Mouse (Mus musculus): ENCODE measurements around the gene Rab34. TPM values are rescaled to one million over a fixed set of nuclear protein-coding genes. Genes with fewer than 3 reads are reported as not detected.

The Rab34 gene
- polyA plus RNA-seq, 1 experiment from 2014 or later = 147 TPM

DNA sequence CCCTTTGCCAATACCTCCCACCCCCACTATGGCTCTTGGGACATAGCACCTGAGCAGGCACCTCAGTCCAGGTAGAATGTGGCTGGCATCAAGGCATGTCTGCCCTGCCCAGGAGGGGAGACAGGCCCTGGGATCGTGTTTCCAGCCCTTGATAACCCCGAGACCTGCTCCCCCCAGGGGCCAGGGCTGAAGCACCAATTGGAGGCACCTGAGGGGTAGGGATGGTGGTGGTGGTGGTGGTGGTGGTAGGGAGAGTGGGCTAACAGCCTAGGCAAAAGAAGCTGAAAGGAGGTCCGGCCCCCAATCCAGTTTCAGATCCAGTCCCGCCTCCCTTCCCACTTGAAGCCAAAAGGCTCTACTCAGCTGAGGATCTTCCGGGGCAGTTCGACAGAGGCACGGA lies 28.7 kb upstream of the Rab34 start:
- no peak for ATAC-seq (ENCODE audit: borderline replicate concordance, extremely low read depth, low FRiP score, low TSS enrichment)
- 53% methylated on average over 7 of the region's 7 CpGs for WGBS
- H3K9ac ChIP-seq = no peak overlapping the region
- peaks cover 47% of the 10 kb centered on the region for H3K4me1 ChIP-seq
- H3K9me3 ChIP-seq = no peaks in the 10 kb centered on the region
- H3K36me3 ChIP-seq = peaks cover 67% of the 10 kb centered on the region
- H3K27me3 ChIP-seq = no peaks in the 10 kb centered on the region
- H3K27ac ChIP-seq = peak overlapping the region; percentile 51; the same call in 1 of the 2 replicates
- H3K4me2 ChIP-seq = no peak overlapping the region
- no peak overlapping the region for H3K4me3 ChIP-seq

DNA sequence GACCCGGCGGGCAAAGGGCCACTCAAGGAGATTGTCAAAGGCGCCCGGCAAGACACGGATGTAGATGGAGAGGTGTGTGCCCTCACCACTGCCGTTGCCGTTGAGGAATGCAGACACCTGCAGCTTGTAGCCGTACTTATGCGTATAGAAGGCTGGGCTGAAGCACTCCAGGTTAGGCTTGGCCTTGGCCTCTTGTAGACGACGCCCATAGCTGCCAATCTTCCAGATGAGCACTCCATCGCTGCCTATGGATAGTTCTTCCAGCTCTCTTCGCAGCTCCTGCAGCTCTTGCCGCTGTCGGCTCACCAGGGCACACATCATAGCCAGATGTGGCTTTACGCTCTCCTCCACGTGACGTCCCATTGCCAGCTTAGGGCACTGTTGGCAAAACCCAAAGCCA lies 28.1 kb upstream of the Rab34 start:
- peaks cover 43% of the 10 kb centered on the region for H3K4me1 ChIP-seq
- WGBS = 67% methylated on average over 18 of the region's 18 CpGs
- no peak for ATAC-seq (ENCODE audit: borderline replicate concordance, extremely low read depth, low FRiP score, low TSS enrichment)
- H3K4me3 ChIP-seq = no peak overlapping the region
- H3K27ac ChIP-seq = no peak overlapping the region
- H3K9me3 ChIP-seq = no peaks in the 10 kb centered on the region
- H3K9ac ChIP-seq = no peak overlapping the region
- H3K27me3 ChIP-seq = no peaks in the 10 kb centered on the region
- H3K4me2 ChIP-seq = no peak overlapping the region
- H3K36me3 ChIP-seq = peaks cover 62% of the 10 kb centered on the region

GRCm38 (mm10) chr11:78160675-78161074 lies 27.6 kb upstream of the Rab34 start:
- 85% methylated on average over 3 of the region's 3 CpGs for WGBS
- ATAC-seq (ENCODE audit: borderline replicate concordance, extremely low read depth, low FRiP score, low TSS enrichment) = no peak
- peaks cover 57% of the 10 kb centered on the region for H3K36me3 ChIP-seq
- H3K9me3 ChIP-seq = no peaks in the 10 kb centered on the region
- no peak overlapping the region for H3K4me2 ChIP-seq
- H3K4me1 ChIP-seq = peaks cover 43% of the 10 kb centered on the region
- H3K4me3 ChIP-seq = no peak overlapping the region
- H3K9ac ChIP-seq = no peak overlapping the region
- H3K27me3 ChIP-seq = no peaks in the 10 kb centered on the region
- no peak overlapping the region for H3K27ac ChIP-seq

- peaks cover 52% of the 10 kb centered on the region for H3K36me3 ChIP-seq
- no peak overlapping the region for H3K9ac ChIP-seq
- H3K27ac ChIP-seq = no peak overlapping the region
- no peaks in the 10 kb centered on the region for H3K27me3 ChIP-seq
- H3K4me1 ChIP-seq = peaks cover 48% of the 10 kb centered on the region
- no peak overlapping the region for H3K4me3 ChIP-seq
- no peaks in the 10 kb centered on the region for H3K9me3 ChIP-seq
- 82% methylated on average over 14 of the region's 14 CpGs for WGBS
- no peak overlapping the region for H3K4me2 ChIP-seq
- ATAC-seq (ENCODE audit: borderline replicate concordance, extremely low read depth, low FRiP score, low TSS enrichment) = no peak
These were observed 27.1 kb upstream of the Rab34 start for GRCm38 (mm10) chr11:78161169-78161568.

DNA sequence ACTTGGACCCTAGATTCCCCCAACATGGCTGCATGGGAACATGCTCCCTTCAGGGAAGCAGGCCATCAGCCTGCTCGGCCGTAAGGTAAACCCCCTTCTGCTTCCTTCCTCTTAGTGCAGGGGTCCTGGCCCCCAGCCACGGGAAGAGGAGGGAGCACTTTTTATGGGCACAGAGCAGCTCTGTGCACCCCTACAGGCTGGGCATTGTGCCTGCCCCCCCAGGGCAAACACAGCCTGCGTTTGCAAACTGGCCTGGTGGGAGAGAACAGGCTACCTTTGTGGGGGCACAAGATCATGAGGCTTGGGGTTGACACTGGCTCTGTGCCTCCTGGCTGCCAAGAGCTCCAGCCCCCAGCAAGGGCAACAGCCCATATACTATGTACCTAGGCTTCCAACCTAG lies 26.3 kb upstream of the Rab34 start:
- Histone ChIP-seq H3K4me2 (peak overlapping the region; percentile 76), H3K36me3 (peaks cover 46% of the 10 kb centered on the region), H3K27ac (peak overlapping the region; percentile 98; the same call in 1 of the 2 replicates), H3K27me3 (no peaks in the 10 kb centered on the region), H3K9ac (0 out of 2 replicates have a peak overlapping the region, but pooled peaks have one; percentile 3), H3K4me1 (peaks cover 55% of the 10 kb centered on the region), H3K4me3 (peak overlapping the region; percentile 81; the same call in 1 of the 2 replicates), H3K9me3 (no peaks in the 10 kb centered on the region)
- ATAC-seq (ENCODE audit: borderline replicate concordance, extremely low read depth, low FRiP score, low TSS enrichment) = no peak
- 44% methylated on average over 4 of the region's 4 CpGs for WGBS

GRCm38 (mm10) chr11:78162504-78162903 lies 25.7 kb upstream of the Rab34 start:
- H3K27me3 ChIP-seq = no peaks in the 10 kb centered on the region
- H3K4me2 ChIP-seq = peak overlapping the region; percentile 76
- peaks cover 55% of the 10 kb centered on the region for H3K4me1 ChIP-seq
- H3K9me3 ChIP-seq = no peaks in the 10 kb centered on the region
- WGBS = 40% methylated on average over 6 of the region's 6 CpGs
- H3K4me3 ChIP-seq = peak overlapping the region; percentile 81
- H3K9ac ChIP-seq = peak overlapping the region; percentile 98; the same call in 1 of the 2 replicates
- H3K36me3 ChIP-seq = peaks cover 41% of the 10 kb centered on the region
- H3K27ac ChIP-seq = peak overlapping the region; percentile 98
- ATAC-seq (ENCODE audit: borderline replicate concordance, extremely low read depth, low FRiP score, low TSS enrichment) = no peak

- Histone ChIP-seq H3K9me3 (no peaks in the 10 kb centered on the region), H3K27ac (peak overlapping the region; percentile 98), H3K4me3 (peak overlapping the region; percentile 81), H3K36me3 (peaks cover 36% of the 10 kb centered on the region), H3K9ac (peak overlapping the region; percentile 98), H3K27me3 (no peaks in the 10 kb centered on the region), H3K4me1 (peaks cover 55% of the 10 kb centered on the region), H3K4me2 (peak overlapping the region; percentile 76)
- no peak for ATAC-seq (ENCODE audit: borderline replicate concordance, extremely low read depth, low FRiP score, low TSS enrichment)
- WGBS = 58% methylated on average over 2 of the region's 2 CpGs
These were observed 25.2 kb upstream of the Rab34 start for GRCm38 (mm10) chr11:78163045-78163444.

DNA sequence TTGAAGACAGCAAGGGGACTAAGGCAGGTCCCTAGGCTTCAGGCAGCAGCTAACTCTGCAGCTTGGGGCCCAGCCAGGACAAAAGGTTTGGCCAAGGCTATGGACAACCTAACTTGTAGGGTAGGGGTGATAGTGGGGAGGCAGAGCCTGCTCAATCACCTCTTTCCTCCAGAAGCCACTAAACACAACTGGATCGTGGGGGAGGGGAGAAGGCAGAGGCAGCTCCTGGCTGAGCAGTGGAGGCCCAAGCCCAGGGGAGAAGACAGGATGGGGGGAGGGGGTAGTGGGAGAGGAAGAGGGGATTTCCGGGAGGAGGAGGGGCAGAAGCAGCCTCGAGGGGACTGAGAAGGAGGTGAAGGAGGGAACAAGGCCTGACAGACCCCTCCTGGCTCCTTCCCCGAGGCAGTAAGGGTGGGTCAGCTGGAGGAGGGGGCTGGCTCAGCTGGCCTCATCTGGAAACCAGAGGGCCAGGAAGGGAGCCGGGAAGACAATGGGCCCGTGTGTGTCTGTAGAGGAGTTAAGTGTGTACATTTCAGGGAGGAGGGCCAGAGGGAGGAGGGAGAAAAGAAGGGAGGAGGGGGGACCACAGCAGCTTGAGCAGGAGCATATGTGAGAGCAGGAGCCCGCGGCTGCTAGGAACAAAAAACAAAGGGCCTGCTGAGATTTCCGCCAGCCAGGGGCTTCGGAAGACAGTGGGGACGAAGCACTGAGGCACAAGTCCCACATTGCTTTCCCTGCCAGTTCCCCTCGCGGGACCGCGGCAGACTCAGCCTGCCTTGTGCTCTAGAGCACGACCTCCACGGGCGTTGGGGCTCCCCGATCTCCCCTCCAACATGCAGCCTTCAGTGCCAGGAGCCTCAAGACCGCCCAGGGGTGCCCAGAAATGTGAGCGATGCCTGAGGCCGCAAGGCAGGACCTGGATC lies 24.3 kb upstream of the Rab34 start:
- Histone ChIP-seq H3K4me2 (peak overlapping the region; percentile 76), H3K4me3 (peak overlapping the region; percentile 81), H3K9me3 (no peaks in the 10 kb centered on the region), H3K27me3 (no peaks in the 10 kb centered on the region), H3K27ac (peak overlapping the region; percentile 98), H3K4me1 (peaks cover 55% of the 10 kb centered on the region), H3K36me3 (peaks cover 27% of the 10 kb centered on the region), H3K9ac (peak overlapping the region; percentile 98)
- WGBS = 1% methylated on average over 22 of the region's 22 CpGs
- peak; percentile 61 for ATAC-seq (ENCODE audit: borderline replicate concordance, extremely low read depth, low FRiP score, low TSS enrichment)

GRCm38 (mm10) chr11:78164604-78164923 lies 23.7 kb upstream of the Rab34 start:
- Histone ChIP-seq H3K36me3 (peaks cover 24% of the 10 kb centered on the region), H3K4me3 (peak overlapping the region; percentile 81), H3K27ac (peak overlapping the region; percentile 98), H3K9me3 (no peaks in the 10 kb centered on the region), H3K9ac (peak overlapping the region; percentile 98), H3K4me2 (peak overlapping the region; percentile 76), H3K4me1 (peaks cover 53% of the 10 kb centered on the region), H3K27me3 (no peaks in the 10 kb centered on the region)
- under 1% methylated on average over 14 of the region's 14 CpGs for WGBS
- no peak for ATAC-seq (ENCODE audit: borderline replicate concordance, extremely low read depth, low FRiP score, low TSS enrichment)

- H3K4me2 ChIP-seq = peak within 1 kb of the TSS; percentile 76
- H3K4me1 ChIP-seq = peaks cover 47% of the 10 kb centered on the region
- WGBS = under 1% methylated on average over 78 of the region's 78 CpGs
- H3K36me3 ChIP-seq = peaks cover 18% of the 10 kb centered on the region
- peak; percentile 82 for ATAC-seq (ENCODE audit: borderline replicate concordance, extremely low read depth, low FRiP score, low TSS enrichment)
- H3K9ac ChIP-seq = peak within 1 kb of the TSS; percentile 98
- no peaks in the 10 kb centered on the region for H3K9me3 ChIP-seq
- H3K4me3 ChIP-seq = peak within 1 kb of the TSS; percentile 81
- peak within 1 kb of the TSS; percentile 98 for H3K27ac ChIP-seq
- H3K27me3 ChIP-seq = no peaks in the 10 kb centered on the region
These were observed 23.1 kb upstream of the Rab34 start, which contains the start of gene Traf4 for GRCm38 (mm10) chr11:78164924-78165760. Gene Traf4 (minus strand): TSS chr11:78165589.

GRCm38 (mm10) chr11:78165761-78166109 lies 22.5 kb upstream of the Rab34 start:
- H3K36me3 ChIP-seq = peaks cover 12% of the 10 kb centered on the region; the same call in 1 of the 2 replicates
- WGBS = under 1% methylated on average over 16 of the region's 16 CpGs

More at GRCm38 (mm10) chr11:78165761-78166109, 22.5 kb upstream of the Rab34 start:
- Histone ChIP-seq H3K9me3 (no peaks in the 10 kb centered on the region), H3K4me1 (peaks cover 41% of the 10 kb centered on the region), H3K4me2 (peak overlapping the region; percentile 76), H3K27ac (peak overlapping the region; percentile 98), H3K9ac (peak overlapping the region; percentile 98), H3K27me3 (no peaks in the 10 kb centered on the region), H3K4me3 (peak overlapping the region; percentile 81)
- ATAC-seq (ENCODE audit: borderline replicate concordance, extremely low read depth, low FRiP score, low TSS enrichment) = peak; percentile 28
